Mouse (Mus musculus) testis, adult 2 months (tissue): Measurements from ENCODE around the gene Zbtb16.

Source experiments
- CTCF ChIP-seq: fragments of 200-500 bp; IDR thresholded peaks from 2 replicates; pipeline ENCODE4 v1.5.1; 2012; ENCODE audit warnings: low read depth, mild to moderate bottlenecking, inconsistent platforms, low read length, moderate library complexity; ENCODE audit not compliant: control insufficient read depth, insufficient read depth, insufficient replicate concordance
- POLR2A ChIP-seq: fragments of 200-500 bp; IDR thresholded peaks from 2 replicates; pipeline ENCODE4 v1.6.1; 2012; ENCODE audit warnings: low read depth, mild to moderate bottlenecking, inconsistent platforms, low read length, moderate library complexity; ENCODE audit not compliant: control insufficient read depth

DNA sequence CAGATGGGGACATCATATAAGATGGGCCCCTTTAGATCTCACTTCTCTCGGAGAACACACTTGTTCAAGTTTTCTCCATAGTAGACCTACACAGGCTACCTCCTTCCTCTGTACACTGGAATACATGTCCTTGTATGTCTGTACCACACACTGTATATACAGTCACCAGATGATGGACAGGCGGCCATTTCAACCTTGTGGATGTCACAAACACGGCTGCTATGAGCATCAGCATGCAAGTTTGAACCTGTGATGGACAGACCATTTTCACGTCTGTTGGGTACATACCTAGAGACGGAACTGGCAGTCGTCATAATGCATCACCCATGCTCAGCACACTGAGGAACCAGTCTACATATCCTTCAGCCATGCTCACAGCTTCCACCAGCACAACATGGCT is 81.6 kb downstream of the Zbtb16 start:
- TF ChIP-seq CTCF (no peak), POLR2A (no peak)
